Mouse (Mus musculus): Measurements from ENCODE around the gene Fads3. TPM values are rescaled to one million over a fixed set of nuclear protein-coding genes. Genes with fewer than 3 reads are reported as not detected.

Gene Fads3
- polyA plus RNA-seq, 1 experiment: 3.1 TPM

DNA sequence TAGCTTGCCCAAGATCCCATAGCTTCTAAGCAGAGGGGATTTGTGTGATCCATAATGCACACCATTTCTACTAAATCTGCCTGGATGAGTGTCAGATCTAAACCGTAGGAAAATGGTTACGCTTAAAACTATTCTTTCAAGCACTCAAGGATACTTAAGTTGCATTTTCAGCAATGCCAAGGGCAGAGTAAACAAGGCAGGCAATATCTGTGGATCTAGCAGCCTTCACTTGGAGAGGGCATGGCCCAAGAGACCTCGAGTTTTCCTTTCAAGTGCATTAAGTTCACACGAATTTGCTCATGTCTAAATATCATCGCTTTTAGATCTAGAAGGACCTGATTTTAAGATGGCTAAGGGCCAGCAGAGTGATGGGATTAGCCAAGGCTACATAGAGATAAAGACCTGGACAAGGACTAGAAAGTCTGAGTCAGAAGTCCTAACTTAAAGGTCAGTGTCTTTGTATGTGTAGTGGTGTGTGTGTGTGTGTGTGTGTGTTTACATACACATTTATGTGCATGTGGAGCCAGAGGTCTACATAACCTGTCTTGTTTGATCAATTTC is 65.8 kb downstream of the Fads3 start:
- Histone ChIP-seq H3K36me3 (ENCODE audit: control insufficient read depth, insufficient read depth, low read length, poor library complexity, severe bottlenecking) (no peaks in the 10 kb centered on the region), H3K4me1 (ENCODE audit: control insufficient read depth, insufficient read depth, low read length) (no peaks in the 10 kb centered on the region), H3K9me3 (replicated peaks; ENCODE audit: control insufficient read depth, insufficient read depth, low read length, poor library complexity, severe bottlenecking) (no peaks in the 10 kb centered on the region), H3K9ac (ENCODE audit: low read depth, poor library complexity, severe bottlenecking) (no peak overlapping the region), H3K27ac (ENCODE audit: insufficient read depth, low read length) (no peak overlapping the region), H3K27me3 (ENCODE audit: control insufficient read depth, insufficient read depth, low read length, poor library complexity, severe bottlenecking) (no peaks in the 10 kb centered on the region), H3K4me3 (ENCODE audit: low read depth, low read length) (no peak overlapping the region)
- TF ChIP-seq POLR2A (IDR thresholded peaks at IDR 0.05; ENCODE audit: insufficient read depth, low read length): no peak

DNA sequence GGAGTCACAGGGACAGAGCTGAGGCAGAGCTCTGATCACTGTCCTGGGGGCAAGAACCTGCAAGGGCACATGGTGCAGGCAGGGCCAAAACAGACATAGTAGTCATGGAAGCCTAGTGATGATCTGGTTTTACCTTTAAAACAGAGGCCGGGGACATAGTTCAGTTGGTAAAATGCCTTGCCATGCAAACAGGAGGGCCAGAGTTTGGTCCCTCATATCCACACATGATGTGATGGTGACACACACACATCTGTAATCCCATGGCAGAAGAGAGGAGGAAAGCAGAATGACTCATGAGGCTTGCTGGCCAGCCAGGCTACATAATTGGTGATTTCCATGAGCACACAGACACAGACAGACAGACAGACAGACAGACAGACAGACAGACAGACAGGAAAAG is 66.8 kb downstream of the Fads3 start:
- Histone ChIP-seq H3K9ac (ENCODE audit: low read depth, poor library complexity, severe bottlenecking) (no peak overlapping the region), H3K4me3 (ENCODE audit: low read depth, low read length) (no peak overlapping the region), H3K27me3 (ENCODE audit: control insufficient read depth, insufficient read depth, low read length, poor library complexity, severe bottlenecking) (no peaks in the 10 kb centered on the region), H3K36me3 (ENCODE audit: control insufficient read depth, insufficient read depth, low read length, poor library complexity, severe bottlenecking) (no peaks in the 10 kb centered on the region), H3K9me3 (replicated peaks; ENCODE audit: control insufficient read depth, insufficient read depth, low read length, poor library complexity, severe bottlenecking) (no peaks in the 10 kb centered on the region), H3K4me1 (ENCODE audit: control insufficient read depth, insufficient read depth, low read length) (no peaks in the 10 kb centered on the region), H3K27ac (ENCODE audit: insufficient read depth, low read length) (no peak overlapping the region)
- TF ChIP-seq CTCF (IDR thresholded peaks at IDR 0.05; ENCODE audit: low read depth, low read length) (no peak), EP300 (IDR thresholded peaks at IDR 0.05; ENCODE audit: insufficient read depth, low read depth, low read length) (no peak), POLR2A (IDR thresholded peaks at IDR 0.05; ENCODE audit: insufficient read depth, low read length) (no peak)

GRCm38 (mm10) chr19:10108666-10109065 is 67.3 kb downstream of the Fads3 start:
- no peaks in the 10 kb centered on the region for H3K27me3 ChIP-seq (ENCODE audit: control insufficient read depth, insufficient read depth, low read length, poor library complexity, severe bottlenecking)
- no peaks in the 10 kb centered on the region for H3K4me1 ChIP-seq (ENCODE audit: control insufficient read depth, insufficient read depth, low read length)
- no peak overlapping the region for H3K27ac ChIP-seq (ENCODE audit: insufficient read depth, low read length)
- no peak overlapping the region for H3K9ac ChIP-seq (ENCODE audit: low read depth, poor library complexity, severe bottlenecking)
- no peak for TF ChIP-seq EP300 (IDR thresholded peaks at IDR 0.05; ENCODE audit: insufficient read depth, low read depth, low read length)
- no peak for TF ChIP-seq POLR2A (IDR thresholded peaks at IDR 0.05; ENCODE audit: insufficient read depth, low read length)
- no peak for TF ChIP-seq CTCF (IDR thresholded peaks at IDR 0.05; ENCODE audit: low read depth, low read length)
- H3K9me3 ChIP-seq (replicated peaks; ENCODE audit: control insufficient read depth, insufficient read depth, low read length, poor library complexity, severe bottlenecking): no peaks in the 10 kb centered on the region
- no peak overlapping the region for H3K4me3 ChIP-seq (ENCODE audit: low read depth, low read length)
- no peaks in the 10 kb centered on the region for H3K36me3 ChIP-seq (ENCODE audit: control insufficient read depth, insufficient read depth, low read length, poor library complexity, severe bottlenecking)

Other genes with a start within 250 kb of the Fads3 start
- gene Scgb2a2, start 194.0 kb upstream of the Fads3 start, polyA plus RNA-seq (2011; ENCODE audit: insufficient read depth, insufficient read length, low read depth, missing spikeins): not detected in 2 replicates
- gene Incenp, start 142.0 kb upstream of the Fads3 start, polyA plus RNA-seq (2011; ENCODE audit: insufficient read depth, insufficient read length, low read depth, missing spikeins): 157 and 167 TPM in 2 replicates
- 606 and 634 TPM in 2 replicates for gene Fth1, start 61.0 kb upstream of the Fads3 start, polyA plus RNA-seq (2011; ENCODE audit: insufficient read depth, insufficient read length, low read depth, missing spikeins)
- 1.4 and 3.1 TPM in 2 replicates for gene Best1, start 39.9 kb upstream of the Fads3 start, polyA plus RNA-seq (2011; ENCODE audit: insufficient read depth, insufficient read length, low read depth, missing spikeins)
- 3.2 and 4.1 TPM in 2 replicates for gene Rab3il1, start 39.9 kb upstream of the Fads3 start, polyA plus RNA-seq (2011; ENCODE audit: insufficient read depth, insufficient read length, low read depth, missing spikeins)
- 84.5 and 104 TPM in 2 replicates for gene Fads2, start 60.2 kb downstream of the Fads3 start, polyA plus RNA-seq (2011; ENCODE audit: insufficient read depth, insufficient read length, low read depth, missing spikeins)
- gene Fads1, start 141.3 kb downstream of the Fads3 start, polyA plus RNA-seq (2011; ENCODE audit: insufficient read depth, insufficient read length, low read depth, missing spikeins): 52.9 and 56.8 TPM in 2 replicates
- 290 and 300 TPM in 2 replicates for gene Tmem258, start 162.4 kb downstream of the Fads3 start, polyA plus RNA-seq (2011; ENCODE audit: insufficient read depth, insufficient read length, low read depth, missing spikeins)
- gene Fen1, start 162.6 kb downstream of the Fads3 start, polyA plus RNA-seq (2011; ENCODE audit: insufficient read depth, insufficient read length, low read depth, missing spikeins): 36.1 and 40.5 TPM in 2 replicates
- gene Myrf, start 199.2 kb downstream of the Fads3 start, polyA plus RNA-seq (2011; ENCODE audit: insufficient read depth, insufficient read length, low read depth, missing spikeins): 15.0 and 15.9 TPM in 2 replicates